Mouse (Mus musculus): ENCODE measurements around the gene Eif6.

GRCm38 (mm10) chr2:155860102-155860501 is 33.4 kb upstream of the Eif6 start:
- TF ChIP-seq ZNF384 (IDR thresholded peaks at IDR 0.05; ENCODE audit: low read depth, low read length) (no peak), MAFK (IDR thresholded peaks at IDR 0.05; ENCODE audit: insufficient read depth, low read depth, low read length) (no peak), ZC3H11A (IDR thresholded peaks at IDR 0.05; ENCODE audit: borderline replicate concordance, low read depth, low read length) (no peak), HCFC1 (IDR thresholded peaks at IDR 0.05; ENCODE audit: borderline replicate concordance, insufficient read depth, low read length) (no peak)

Measured in ES-E14 (cell line).